Mouse (Mus musculus) neural tube, embryonic 15.5 days (tissue): ENCODE measurements around the gene Arhgap17. TPM values are rescaled to one million over a fixed set of nuclear protein-coding genes. Genes with fewer than 3 reads are reported as not detected.

Experiments used
- ATAC-seq: fragments of 200-750 bp; cut with Nextera tagmentation; 2 replicates; pipeline ENCODE4 v1.8.0; 2017; ENCODE audit warnings: mild to moderate bottlenecking, moderate TSS enrichment, moderate library complexity; ENCODE audit not compliant: low FRiP score
- H3K27ac ChIP-seq: fragments of 300-500 bp; sonication (generic); replicated peaks from 2 replicates; pipeline ENCODE4 v1.5.1; 2015; ENCODE audit warnings: mild to moderate bottlenecking, inconsistent platforms
- H3K27me3 ChIP-seq: fragments of 300-500 bp; sonication (generic); replicated peaks from 2 replicates; pipeline ENCODE4 v1.6.1; 2015; ENCODE audit warnings: inconsistent platforms
- H3K36me3 ChIP-seq: fragments of 300-500 bp; sonication (generic); 2 replicates; pipeline ENCODE4 v1.6.1; 2015; ENCODE audit warnings: inconsistent platforms
- H3K4me1 ChIP-seq: fragments of 300-500 bp; sonication (generic); 2 replicates; pipeline ENCODE4 v1.6.1; 2015; ENCODE audit warnings: inconsistent platforms
- H3K4me2 ChIP-seq: fragments of 300-500 bp; sonication (generic); 2 replicates; pipeline ENCODE4 v1.6.1; 2015; ENCODE audit warnings: inconsistent platforms, mild to moderate bottlenecking, moderate library complexity
- H3K4me3 ChIP-seq: fragments of 300-500 bp; sonication (generic); replicated peaks from 2 replicates; pipeline ENCODE4 v1.5.1; 2015; ENCODE audit warnings: mild to moderate bottlenecking, inconsistent platforms
- H3K9ac ChIP-seq: fragments of 300-500 bp; sonication (generic); replicated peaks from 2 replicates; pipeline ENCODE4 v1.6.1; 2015; ENCODE audit warnings: mild to moderate bottlenecking, inconsistent platforms
- H3K9me3 ChIP-seq: fragments of 300-500 bp; sonication (generic); replicated peaks from 2 replicates; pipeline ENCODE4 v1.6.1; 2016; ENCODE audit warnings: inconsistent platforms
- WGBS: fragments of 180-500 bp; shearing (Covaris S2); methylation state at CpG from one replicate; pipeline ENCODE4 v1.1.7; 2015; ENCODE audit warnings: mixed read lengths; 5-methylcytosine and 5-hydroxymethylcytosine counted together
- polyA plus RNA-seq: library from polyadenylated mRNA; unstranded; fragments of >200 nt; fragmentation: Nextera tagmentation; extraction: Ambion mirVana; gene quantifications from 2 replicates; pipeline ENCODE4 v1.2.1, GENCODE M21; 2015

Arhgap17 gene
- polyA plus RNA-seq, 1 experiment from 2014 or later = 8.7 TPM

DNA sequence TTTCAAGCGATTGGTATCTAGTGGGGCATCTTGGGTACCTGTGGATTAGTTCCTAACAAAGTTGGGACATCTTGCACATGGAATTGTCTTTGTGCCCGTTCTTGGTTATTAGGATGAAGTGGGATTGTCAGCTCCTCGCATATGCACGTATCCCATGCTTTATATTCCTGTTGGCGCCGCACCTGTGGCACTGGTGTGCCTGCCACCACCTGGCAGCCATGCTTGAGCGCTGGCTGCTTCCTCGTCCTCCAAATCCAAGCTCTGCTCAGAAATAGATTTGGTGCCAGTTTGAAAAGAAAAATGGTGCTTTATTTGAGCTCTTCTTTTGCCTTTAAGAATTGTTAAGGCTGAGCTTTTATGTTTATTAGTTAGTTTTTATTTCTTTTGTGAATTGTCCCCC lies 28.2 kb upstream of the Arhgap17 start:
- Histone ChIP-seq H3K4me1 (peaks cover 2% of the 10 kb centered on the region; the same call in 1 of the 2 replicates), H3K4me2 (no peak overlapping the region), H3K27me3 (no peaks in the 10 kb centered on the region), H3K36me3 (peaks cover 27% of the 10 kb centered on the region), H3K27ac (no peak overlapping the region), H3K4me3 (no peak overlapping the region), H3K9me3 (no peaks in the 10 kb centered on the region), H3K9ac (no peak overlapping the region)
- no peak for ATAC-seq
- 92% methylated on average over 8 of the region's 8 CpGs for WGBS

DNA sequence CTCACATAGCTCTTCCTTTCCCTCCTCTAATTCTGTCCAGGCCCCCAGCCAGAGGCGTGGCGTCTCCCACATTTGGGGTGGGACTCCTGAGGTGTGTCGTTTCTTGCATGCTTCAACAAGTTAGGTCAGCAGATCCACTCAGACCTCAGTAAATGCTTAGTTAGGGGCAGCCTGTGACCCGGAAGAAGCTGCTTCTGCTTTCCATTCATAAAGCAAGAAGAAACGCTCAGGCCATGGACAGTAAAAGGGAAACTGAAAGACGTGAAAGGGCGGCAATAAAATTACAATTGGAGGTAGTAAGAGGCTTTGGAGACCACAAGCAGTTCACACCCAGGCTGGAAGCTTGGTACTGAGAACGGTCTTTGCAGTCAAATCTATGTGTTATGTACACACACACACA lies 27.7 kb upstream of the Arhgap17 start:
- Histone ChIP-seq H3K9ac (no peak overlapping the region), H3K9me3 (no peaks in the 10 kb centered on the region), H3K36me3 (peaks cover 21% of the 10 kb centered on the region), H3K27me3 (no peaks in the 10 kb centered on the region), H3K4me2 (no peak overlapping the region), H3K27ac (no peak overlapping the region), H3K4me1 (peaks cover 2% of the 10 kb centered on the region; the same call in 1 of the 2 replicates), H3K4me3 (no peak overlapping the region)
- 42% methylated on average over 8 of the region's 8 CpGs for WGBS
- ATAC-seq = no peak

DNA sequence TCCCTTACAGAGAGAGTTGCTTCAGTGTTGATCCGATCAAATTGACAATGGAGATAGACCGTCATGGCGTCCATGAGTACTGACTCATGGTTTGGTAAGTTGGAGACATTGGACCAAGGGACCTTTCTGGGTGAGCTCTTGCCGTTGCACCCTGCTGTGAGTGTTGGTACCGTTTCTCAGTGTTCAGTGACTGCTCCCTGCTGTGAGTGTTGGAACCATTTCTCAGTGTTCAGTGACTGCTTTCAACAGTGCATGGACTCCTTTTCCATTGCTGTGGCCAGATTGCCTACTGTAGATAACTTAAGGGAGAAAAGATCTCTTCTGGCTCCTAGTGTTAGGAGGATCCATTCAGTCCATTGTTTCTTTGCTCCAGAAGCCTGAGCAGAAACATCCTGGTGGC lies 27.2 kb upstream of the Arhgap17 start:
- ATAC-seq = no peak
- peaks cover 17% of the 10 kb centered on the region for H3K36me3 ChIP-seq
- WGBS = 88% methylated on average over 5 of the region's 5 CpGs
- no peaks in the 10 kb centered on the region for H3K27me3 ChIP-seq
- no peaks in the 10 kb centered on the region for H3K9me3 ChIP-seq
- H3K4me3 ChIP-seq = no peak overlapping the region
- no peak overlapping the region for H3K9ac ChIP-seq
- peaks cover 2% of the 10 kb centered on the region; the same call in 1 of the 2 replicates for H3K4me1 ChIP-seq
- no peak overlapping the region for H3K27ac ChIP-seq
- no peak overlapping the region for H3K4me2 ChIP-seq

DNA sequence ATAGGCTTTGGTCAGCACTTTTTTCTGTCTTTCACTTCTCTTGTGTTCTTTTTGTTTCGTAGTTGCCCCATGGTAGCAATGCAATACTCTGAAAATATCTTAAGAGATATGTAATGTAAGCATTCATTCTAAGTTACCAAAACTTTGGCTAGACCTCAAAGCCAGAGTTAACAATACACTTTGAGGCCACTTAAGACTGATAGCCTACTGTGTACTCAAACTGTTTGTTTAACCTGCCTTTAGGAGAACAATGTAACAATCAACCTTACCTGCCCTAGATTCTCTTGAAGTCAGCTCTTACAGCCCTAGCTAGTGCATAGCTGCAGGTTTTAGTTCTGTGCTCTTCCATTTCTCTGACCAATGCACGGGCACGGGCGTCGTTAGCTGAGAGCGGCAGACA lies 24.6 kb upstream of the Arhgap17 start:
- 94% methylated on average over 6 of the region's 6 CpGs for WGBS
- Histone ChIP-seq H3K4me1 (peaks cover 2% of the 10 kb centered on the region; the same call in 1 of the 2 replicates), H3K9me3 (no peaks in the 10 kb centered on the region), H3K4me3 (no peak overlapping the region), H3K36me3 (peaks cover 10% of the 10 kb centered on the region; the same call in 1 of the 2 replicates), H3K4me2 (no peak overlapping the region), H3K27ac (no peak overlapping the region), H3K27me3 (no peaks in the 10 kb centered on the region), H3K9ac (no peak overlapping the region)
- ATAC-seq = no peak

DNA sequence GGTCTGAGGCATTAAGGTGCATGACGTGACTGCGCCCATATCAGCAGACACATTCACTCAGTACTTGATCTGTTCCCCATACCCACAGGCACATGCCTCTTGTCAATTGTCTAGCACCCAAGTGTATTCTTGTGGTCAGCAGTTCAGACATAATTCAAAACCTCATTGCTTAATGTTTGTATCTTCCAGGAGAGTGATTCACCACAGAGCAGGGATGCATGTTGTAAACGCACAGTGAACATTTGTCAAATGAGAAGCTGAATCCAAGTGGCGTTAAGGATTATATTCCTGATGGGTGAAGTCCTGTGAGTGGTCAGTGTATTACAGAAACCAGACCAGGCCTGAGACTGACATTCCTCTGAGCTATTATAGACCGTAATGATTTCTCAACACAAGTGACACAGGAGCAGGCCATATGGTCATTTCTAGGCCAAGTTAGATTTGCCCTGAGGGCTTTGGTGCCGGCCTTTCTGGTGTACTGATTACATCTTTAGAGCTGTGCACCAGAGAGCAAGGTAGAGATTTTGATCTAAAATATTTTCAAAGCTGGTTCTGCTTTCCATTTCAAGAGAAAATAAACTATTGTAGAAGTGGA lies 20.1 kb upstream of the Arhgap17 start:
- H3K27ac ChIP-seq = no peak overlapping the region
- H3K4me3 ChIP-seq = no peak overlapping the region
- 84% methylated on average over 6 of the region's 6 CpGs for WGBS
- H3K4me2 ChIP-seq = no peak overlapping the region
- ATAC-seq = no peak
- H3K36me3 ChIP-seq = peaks cover 33% of the 10 kb centered on the region
- H3K9ac ChIP-seq = no peak overlapping the region
- H3K9me3 ChIP-seq = no peaks in the 10 kb centered on the region
- no peaks in the 10 kb centered on the region for H3K4me1 ChIP-seq
- no peaks in the 10 kb centered on the region for H3K27me3 ChIP-seq

DNA sequence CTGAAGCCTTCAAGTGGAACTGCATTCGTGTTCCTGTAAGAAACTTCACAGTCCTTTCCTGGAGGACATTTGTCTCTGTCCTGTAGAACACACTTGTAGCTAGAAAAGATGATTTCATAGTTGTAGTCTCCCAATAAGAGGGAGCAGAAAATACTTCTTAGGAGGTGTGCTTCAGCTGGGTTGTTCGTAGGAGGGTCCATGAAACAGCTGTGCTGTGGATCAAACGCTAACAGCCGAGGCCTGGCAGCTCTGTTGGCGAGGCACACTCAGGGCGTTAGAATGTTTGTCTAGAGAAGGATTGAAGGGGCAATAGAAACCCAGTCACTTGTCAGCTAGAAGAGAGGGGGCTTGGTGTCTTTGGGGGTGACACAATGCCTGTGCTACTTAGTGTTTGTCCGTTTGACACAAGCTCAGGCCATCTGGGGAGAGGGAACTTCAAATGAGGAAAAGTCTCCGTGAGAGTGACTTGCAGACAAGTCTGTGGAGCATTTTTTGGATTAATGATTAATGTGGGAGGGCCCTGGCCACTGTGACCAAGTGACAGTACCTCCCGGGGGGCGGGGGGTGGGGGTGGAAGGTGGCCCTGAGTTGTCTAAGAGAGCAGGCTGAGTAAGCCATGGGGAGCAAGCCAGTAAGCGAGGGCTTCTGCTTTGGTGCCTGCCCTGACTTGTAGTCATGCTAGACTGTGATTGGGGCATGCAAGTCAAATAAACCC lies 16.1 kb upstream of the Arhgap17 start:
- Histone ChIP-seq H3K9me3 (no peaks in the 10 kb centered on the region), H3K36me3 (peaks cover 26% of the 10 kb centered on the region), H3K9ac (no peak overlapping the region), H3K4me3 (no peak overlapping the region), H3K27ac (no peak overlapping the region), H3K27me3 (no peaks in the 10 kb centered on the region), H3K4me2 (no peak overlapping the region), H3K4me1 (0 out of 2 replicates have a peak, but pooled peaks cover 3% of the 10 kb centered on the region)
- no peak for ATAC-seq
- WGBS = 72% methylated on average over 11 of the region's 11 CpGs

DNA sequence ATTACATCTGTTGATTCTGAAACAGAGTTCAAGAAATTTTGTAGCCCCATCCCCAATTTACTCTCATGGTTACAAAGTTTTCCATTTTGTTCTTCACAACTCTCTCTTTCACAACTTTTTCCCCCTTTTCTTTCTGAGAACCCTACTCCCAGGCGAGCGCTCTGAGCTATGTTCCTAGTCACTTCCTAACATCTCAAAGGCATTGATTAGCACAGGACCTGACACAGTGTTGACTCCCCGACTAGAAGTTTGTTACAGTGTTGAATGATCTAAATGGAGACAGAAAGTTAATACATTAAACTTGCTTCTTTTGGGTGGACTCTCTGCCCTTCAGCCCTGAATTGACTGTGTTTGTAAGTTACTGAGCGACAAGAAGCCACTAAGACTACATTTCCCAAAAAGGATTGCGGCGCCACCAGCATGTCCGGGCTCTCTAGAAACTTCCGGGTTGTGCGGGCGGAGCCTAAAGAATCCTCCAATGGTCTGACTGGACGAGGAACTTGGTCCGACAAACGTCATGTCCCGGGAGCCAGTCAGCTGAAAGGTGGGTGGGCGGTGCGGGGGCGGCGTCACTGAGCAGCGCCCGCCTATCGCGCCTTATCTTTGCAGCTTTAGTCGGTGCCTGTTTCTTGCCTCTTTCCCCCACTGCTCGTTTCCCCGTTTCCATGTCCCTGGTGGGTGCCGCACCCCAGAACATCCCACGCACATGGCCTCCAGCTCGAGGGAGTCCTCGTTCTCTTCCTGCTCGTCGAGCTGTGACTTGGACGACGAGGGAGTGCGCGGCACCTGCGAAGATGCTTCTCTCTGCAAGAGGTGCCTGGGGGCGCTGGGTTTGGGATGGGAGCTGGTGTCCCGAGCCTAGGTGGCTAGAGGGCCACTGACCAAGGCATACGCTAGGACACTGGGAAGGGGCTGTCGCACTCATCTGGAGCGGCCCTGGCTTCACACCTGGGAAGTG lies 8.0 kb upstream of the Arhgap17 start:
- WGBS = 4% methylated on average over 41 of the region's 41 CpGs
- peak overlapping the region; percentile 77 for H3K9ac ChIP-seq
- peaks cover 23% of the 10 kb centered on the region for H3K4me1 ChIP-seq
- no peaks in the 10 kb centered on the region for H3K36me3 ChIP-seq
- H3K9me3 ChIP-seq = no peaks in the 10 kb centered on the region
- peak; percentile 99 for ATAC-seq
- H3K27me3 ChIP-seq = no peaks in the 10 kb centered on the region
- peak overlapping the region; percentile 75 for H3K4me3 ChIP-seq
- peak overlapping the region; percentile 78 for H3K4me2 ChIP-seq
- peak overlapping the region; percentile 80 for H3K27ac ChIP-seq

DNA sequence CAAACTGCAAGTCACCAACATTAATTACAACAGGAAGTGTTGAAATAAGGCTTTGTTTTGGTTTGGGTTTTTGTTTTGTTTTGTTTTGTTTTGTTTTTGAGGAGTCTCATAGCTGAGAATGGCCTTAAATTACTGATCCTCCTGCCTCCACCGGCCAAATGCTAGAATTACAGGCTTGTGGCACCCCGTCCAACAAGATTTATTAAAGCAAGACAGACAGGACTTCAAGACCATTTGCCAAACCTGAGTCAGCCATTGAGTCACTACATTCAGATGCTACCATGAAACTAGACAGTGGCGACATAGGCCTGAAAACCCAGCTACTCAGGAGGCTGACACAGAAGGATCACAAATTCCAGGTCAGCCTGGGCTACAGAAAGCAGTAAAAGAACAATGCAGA lies 1.8 kb upstream of the Arhgap17 start:
- ATAC-seq = no peak
- no peaks in the 10 kb centered on the region for H3K36me3 ChIP-seq
- no peak overlapping the region for H3K4me2 ChIP-seq
- no peak overlapping the region for H3K9ac ChIP-seq
- H3K4me3 ChIP-seq = no peak overlapping the region
- no peak overlapping the region for H3K27ac ChIP-seq
- 57% methylated on average over 3 of the region's 3 CpGs for WGBS
- H3K9me3 ChIP-seq = no peaks in the 10 kb centered on the region
- H3K4me1 ChIP-seq = peaks cover 35% of the 10 kb centered on the region
- no peaks in the 10 kb centered on the region for H3K27me3 ChIP-seq

DNA sequence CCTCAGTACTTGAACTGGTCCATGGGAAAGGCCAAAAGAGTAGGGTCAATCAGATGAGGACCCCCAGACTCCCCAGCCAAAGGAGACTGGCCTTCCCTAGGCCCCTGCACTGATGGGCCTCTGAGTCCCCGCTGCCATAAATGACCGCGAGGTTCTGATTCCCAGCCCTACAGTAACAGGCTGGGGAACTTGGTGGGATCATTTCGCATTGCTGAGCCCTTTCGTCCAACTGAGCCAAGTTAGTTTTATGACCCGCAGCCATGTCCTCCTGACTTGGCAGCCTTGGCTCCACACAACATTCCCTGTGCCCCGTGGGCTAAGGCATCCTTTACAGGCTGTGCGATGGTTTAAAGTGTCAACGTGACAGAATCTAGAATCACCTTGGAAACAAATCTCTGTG lies 985 bp upstream of the Arhgap17 start:
- no peaks in the 10 kb centered on the region for H3K27me3 ChIP-seq
- peaks cover 38% of the 10 kb centered on the region for H3K4me1 ChIP-seq
- peak overlapping the region; percentile 87 for H3K4me2 ChIP-seq
- H3K9me3 ChIP-seq = no peaks in the 10 kb centered on the region
- H3K27ac ChIP-seq = peak overlapping the region; percentile 88
- peak overlapping the region; percentile 86 for H3K4me3 ChIP-seq
- no peak for ATAC-seq
- H3K36me3 ChIP-seq = no peaks in the 10 kb centered on the region
- 37% methylated on average over 9 of the region's 9 CpGs for WGBS
- peak overlapping the region; percentile 81 for H3K9ac ChIP-seq

DNA sequence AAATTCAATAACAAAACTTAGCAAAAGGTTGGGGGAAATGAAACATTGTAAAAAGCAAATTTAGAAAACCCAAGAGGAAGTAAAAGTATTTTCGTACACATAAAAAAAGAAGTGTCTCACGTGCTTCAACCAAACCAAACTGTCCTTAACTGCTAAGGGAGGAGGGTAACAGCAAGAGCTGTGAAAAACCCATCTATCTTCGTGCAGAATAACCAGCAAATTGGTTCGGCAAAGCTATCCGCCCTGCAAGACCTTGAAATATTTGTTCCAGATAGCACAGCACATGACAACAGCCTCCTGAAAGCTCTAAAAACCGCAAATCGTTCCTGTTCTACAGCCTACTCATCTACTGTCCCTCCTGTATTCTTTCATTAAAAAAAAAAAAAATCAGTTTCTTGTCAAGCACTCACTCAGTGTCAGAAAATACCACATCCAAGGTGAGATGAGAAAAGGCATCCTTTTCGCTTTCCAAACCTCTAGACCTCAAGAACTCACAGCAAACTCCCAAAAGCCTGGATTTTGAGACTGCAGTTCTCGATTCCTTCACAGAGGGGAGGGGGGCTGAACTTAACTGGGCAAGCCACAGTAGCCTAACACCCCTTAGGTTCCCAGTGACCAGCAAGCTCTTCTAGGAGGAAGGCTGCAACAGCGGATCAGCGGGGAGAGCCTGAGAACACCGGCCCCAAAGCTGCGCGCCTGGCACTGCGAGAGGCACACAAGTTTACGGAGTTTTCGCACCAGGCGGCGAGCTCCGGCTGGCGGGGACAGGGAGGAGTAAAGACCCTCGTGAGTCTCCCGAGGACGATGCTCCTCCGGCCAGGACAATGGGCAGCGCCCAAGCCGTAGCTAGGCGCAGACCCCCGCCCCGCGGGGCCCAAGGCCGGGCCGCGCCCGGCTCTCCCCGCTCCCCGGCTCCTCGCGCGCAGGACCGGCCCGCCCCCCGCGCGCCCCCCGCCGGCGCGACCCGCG lies 653 bp downstream of the Arhgap17 start:
- 2% methylated on average over 51 of the region's 51 CpGs for WGBS
- no peaks in the 10 kb centered on the region for H3K36me3 ChIP-seq
- no peaks in the 10 kb centered on the region for H3K27me3 ChIP-seq
- H3K4me1 ChIP-seq = peaks cover 38% of the 10 kb centered on the region
- ATAC-seq = peak; percentile 61
- H3K4me2 ChIP-seq = peak overlapping the region; percentile 87
- H3K9me3 ChIP-seq = no peaks in the 10 kb centered on the region
- H3K4me3 ChIP-seq = peak overlapping the region; percentile 86
- H3K27ac ChIP-seq = peak overlapping the region; percentile 88
- H3K9ac ChIP-seq = peak overlapping the region; percentile 81
